ENCODE assay signal across 8 mouse cellular contexts in the genomic region with DNA sequence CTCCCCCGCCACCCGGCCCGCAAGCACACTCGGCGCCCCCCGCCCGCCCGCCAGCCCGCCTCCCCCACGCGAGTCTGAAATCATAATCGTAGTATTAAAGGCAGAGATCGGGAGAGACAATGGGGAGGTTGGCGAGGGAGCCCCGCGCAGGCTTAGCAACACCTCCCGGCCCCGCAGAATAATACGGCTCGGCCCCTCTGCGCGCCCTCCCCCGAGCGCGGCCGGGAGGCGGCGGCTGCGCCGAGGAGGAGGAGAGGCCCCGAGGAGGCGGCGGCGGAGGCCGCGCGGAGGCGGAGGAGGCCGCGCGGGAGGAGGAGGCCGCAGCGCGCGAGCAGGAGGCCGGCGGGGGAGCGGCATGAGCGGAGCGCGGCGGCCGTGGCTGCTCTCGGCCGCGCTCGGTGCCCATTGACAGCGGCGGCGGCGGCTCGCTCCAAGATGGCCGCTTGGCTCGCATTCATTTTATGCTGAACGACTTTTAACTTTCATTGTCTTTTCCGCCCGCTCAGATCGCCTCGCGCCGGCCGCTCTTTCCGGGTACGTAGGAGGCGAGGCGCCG. TPM values are rescaled to one million over a fixed set of nuclear protein-coding genes. Genes with fewer than 3 reads are reported as not detected.
DNase-seq lines count a peak whose midpoint lies in the region; ATAC-seq lines count a peak whose summit lies in the region.

TSS of gene Bmi1 (plus strand) at position 83 of the 556 bp plus-strand sequence.

- H3K4me3 ChIP-seq in neural tube, embryonic 11.5 days (ENCODE audit: low read depth, low read length), result peak within 1 kb of the TSS; percentile 90
- peak within 1 kb of the TSS; percentile 78 for H3K4me3 ChIP-seq in intestine, embryonic 15.5 days (replicated peaks)
- H3K4me3 ChIP-seq in limb, embryonic 11.5 days (ENCODE audit: low read depth, low read length), result peak within 1 kb of the TSS; percentile 78
- peak within 1 kb of the TSS; percentile 86 for H3K4me3 ChIP-seq in midbrain, embryonic 11.5 days (ENCODE audit: low read depth, low read length)

- H3K4me2 ChIP-seq in neural tube, embryonic 11.5 days (ENCODE audit: low read depth), result peak within 1 kb of the TSS; percentile 90
- H3K4me2 ChIP-seq in intestine, embryonic 15.5 days (replicated peaks), result peak within 1 kb of the TSS; percentile 85
- H3K4me2 ChIP-seq in limb, embryonic 11.5 days (ENCODE audit: low read depth, severe bottlenecking), result peak within 1 kb of the TSS; percentile 84
- H3K4me2 ChIP-seq in midbrain, embryonic 11.5 days, result peak within 1 kb of the TSS; percentile 88

- ATAC-seq in neural tube, embryonic 11.5 days (ENCODE audit: insufficient read depth, low FRiP score, low TSS enrichment), result peak; percentile 65
- peak; percentile 24 for ATAC-seq in granulocyte monocyte progenitor cell, adult 5-6 weeks (replicated peaks; ENCODE audit: poor library complexity, severe bottlenecking)
- peak; percentile 74 for ATAC-seq in intestine, embryonic 15.5 days
- peak; percentile 74 for ATAC-seq in limb, embryonic 11.5 days (ENCODE audit: insufficient number of reproducible peaks, low FRiP score, low TSS enrichment, low read depth)
- ATAC-seq in midbrain, embryonic 11.5 days (ENCODE audit: low FRiP score), result peak; percentile 73

- peak within 1 kb of the TSS; percentile 97 for H3K9ac ChIP-seq in neural tube, embryonic 11.5 days (ENCODE audit: low read length)
- peak within 1 kb of the TSS; percentile 89 for H3K9ac ChIP-seq in intestine, embryonic 15.5 days
- H3K9ac ChIP-seq in limb, embryonic 11.5 days (ENCODE audit: low read length), result peak within 1 kb of the TSS; percentile 88
- H3K9ac ChIP-seq in midbrain, embryonic 11.5 days (ENCODE audit: low read length), result peak within 1 kb of the TSS; percentile 96

- H3K9me3 ChIP-seq in neural tube, embryonic 11.5 days (ENCODE audit: control insufficient read depth, low read length), result no peaks in the 10 kb centered on the region
- H3K9me3 ChIP-seq in intestine, embryonic 15.5 days, result no peaks in the 10 kb centered on the region
- no peaks in the 10 kb centered on the region for H3K9me3 ChIP-seq in limb, embryonic 11.5 days (ENCODE audit: control insufficient read depth, low read length)
- H3K9me3 ChIP-seq in midbrain, embryonic 11.5 days (ENCODE audit: control insufficient read depth, low read length), result no peaks in the 10 kb centered on the region

- peaks cover 26% of the 10 kb centered on the region for H3K27me3 ChIP-seq in neural tube, embryonic 11.5 days (ENCODE audit: control insufficient read depth, insufficient read depth, low read length)
- 0 out of 2 replicates have a peak, but pooled peaks cover 3% of the 10 kb centered on the region for H3K27me3 ChIP-seq in intestine, embryonic 15.5 days (replicated peaks)
- peaks cover 15% of the 10 kb centered on the region for H3K27me3 ChIP-seq in limb, embryonic 11.5 days (ENCODE audit: control insufficient read depth, insufficient read depth, low read length)
- H3K27me3 ChIP-seq in midbrain, embryonic 11.5 days (ENCODE audit: control insufficient read depth, insufficient read depth, low read length), result peaks cover 48% of the 10 kb centered on the region

- H3K36me3 ChIP-seq in neural tube, embryonic 11.5 days (ENCODE audit: control insufficient read depth, insufficient read depth, low read length), result no peaks in the 10 kb centered on the region
- H3K36me3 ChIP-seq in intestine, embryonic 15.5 days, result no peaks in the 10 kb centered on the region
- no peaks in the 10 kb centered on the region for H3K36me3 ChIP-seq in limb, embryonic 11.5 days (ENCODE audit: control insufficient read depth, insufficient read depth, low read length)
- no peaks in the 10 kb centered on the region for H3K36me3 ChIP-seq in midbrain, embryonic 11.5 days (ENCODE audit: control insufficient read depth, insufficient read depth, low read length)

- peak within 1 kb of the TSS; percentile 98 for H3K27ac ChIP-seq in neural tube, embryonic 11.5 days (ENCODE audit: low read depth, low read length)
- peak within 1 kb of the TSS; percentile 94 for H3K27ac ChIP-seq in intestine, embryonic 15.5 days
- peak within 1 kb of the TSS; percentile 91 for H3K27ac ChIP-seq in limb, embryonic 11.5 days (replicated peaks; ENCODE audit: low read depth, low read length)
- peak within 1 kb of the TSS; percentile 94 for H3K27ac ChIP-seq in midbrain, embryonic 11.5 days (ENCODE audit: low read depth, low read length)

- peak; percentile 80 for DNase-seq in neural tube, embryonic 11.5 days (ENCODE audit: low spot score)
- DNase-seq in neural tube, embryonic 10.5 days (ENCODE audit: extremely low spot score, low spot score), result no peak
- peak; percentile 77 for DNase-seq in embryo, embryonic 9.5 days (ENCODE audit: extremely low spot score)
- DNase-seq in limb, embryonic 11.5 days (ENCODE audit: low spot score), result no peak
- DNase-seq in midbrain, embryonic 11.5 days (ENCODE audit: low spot score, missing footprints), result peak; percentile 96
- DNase-seq in spleen, postnatal 10 days (ENCODE audit: low spot score in 2 of 2), result peak; percentile 65 to 67

- peaks cover 18% of the 10 kb centered on the region for H3K4me1 ChIP-seq in neural tube, embryonic 11.5 days (ENCODE audit: control insufficient read depth, insufficient read depth, low read length)
- peaks cover 16% of the 10 kb centered on the region for H3K4me1 ChIP-seq in intestine, embryonic 15.5 days (replicated peaks)
- H3K4me1 ChIP-seq in limb, embryonic 11.5 days (ENCODE audit: control insufficient read depth, insufficient read depth, low read length), result peaks cover 5% of the 10 kb centered on the region; the same call in 1 of the 2 replicates
- H3K4me1 ChIP-seq in midbrain, embryonic 11.5 days (ENCODE audit: control insufficient read depth, insufficient read depth, low read length), result peaks cover 38% of the 10 kb centered on the region

- 0% methylated on average over 44 of the region's 77 CpGs for WGBS in neural tube, embryonic 11.5 days
- WGBS in intestine, embryonic 15.5 days, result under 1% methylated on average over 43 of the region's 77 CpGs
- under 1% methylated on average over 37 of the region's 77 CpGs for WGBS in limb, embryonic 11.5 days
- WGBS in midbrain, embryonic 11.5 days, result under 1% methylated on average over 57 of the region's 77 CpGs

RNA-seq across cellular contexts. Expression of gene Bmi1, which starts in this region (rescaled TPM):
- 37.5 and 43.8 TPM in 2 replicates for polyA plus RNA-seq in neural tube, embryonic 11.5 days (2014; fragmentation: Nextera tagmentation; extraction: Ambion mirVana)
- 31.9 and 32.1 TPM in 2 replicates for total RNA-seq in granulocyte monocyte progenitor cell, adult 5-6 weeks (2014; fragmentation: Nextera tagmentation)
- total RNA-seq in granulocyte monocyte progenitor cell, adult 5-6 weeks (2017), result 26.6 and 41.9 TPM in 2 replicates
- 16.6 and 20.1 TPM in 2 replicates for polyA plus RNA-seq in intestine, embryonic 15.5 days (2015; fragmentation: Nextera tagmentation; extraction: Ambion mirVana)
- polyA plus RNA-seq in limb, embryonic 11.5 days (2014; fragmentation: Nextera tagmentation; extraction: Ambion mirVana), result 31.4 and 34.4 TPM in 2 replicates
- 42.8 and 46.4 TPM in 2 replicates for polyA plus RNA-seq in midbrain, embryonic 11.5 days (2014; fragmentation: Nextera tagmentation; extraction: Ambion mirVana)

Comparison
In these comparisons a context has a peak if more than half of its experiments do, and no peak if none do; other contexts are left out.
1. DNase-seq: peak in neural tube, embryonic 11.5 days (single experiment), embryo, embryonic 9.5 days (single experiment), midbrain, embryonic 11.5 days (single experiment) and spleen, postnatal 10 days (2 of 2); none in neural tube, embryonic 10.5 days (single experiment) and limb, embryonic 11.5 days (single experiment).
2. ATAC-seq: peak in every context shown above with its lines; median percentile 74 in intestine, embryonic 15.5 days; 74 in limb, embryonic 11.5 days; 73 in midbrain, embryonic 11.5 days; 65 in neural tube, embryonic 11.5 days; 24 in granulocyte monocyte progenitor cell, adult 5-6 weeks.
3. Peak in every context shown above with its lines, with median percentiles within 50 percentile points of each other: H3K27ac ChIP-seq, H3K4me2 ChIP-seq, H3K4me3 ChIP-seq and H3K9ac ChIP-seq.